Mouse (Mus musculus) ES-Bruce4 (cell line): ENCODE measurements around the gene Magi1. TPM values are rescaled to one million over a fixed set of nuclear protein-coding genes. Genes with fewer than 3 reads are reported as not detected.

Experiments used
- H3K27ac ChIP-seq: 2 replicates; pipeline ENCODE4 v1.5.1; 2012; ENCODE audit warnings: low read length, inconsistent platforms; ENCODE audit not compliant: insufficient read depth
- H3K27me3 ChIP-seq: 2 replicates; pipeline ENCODE4 v1.6.1; 2012; ENCODE audit warnings: mild to moderate bottlenecking, low read length, inconsistent platforms; ENCODE audit not compliant: control insufficient read depth, poor library complexity, insufficient read depth, severe bottlenecking
- H3K36me3 ChIP-seq: 2 replicates; pipeline ENCODE4 v1.6.1; 2012; ENCODE audit warnings: inconsistent platforms, mild to moderate bottlenecking, low read length, moderate library complexity; ENCODE audit not compliant: control insufficient read depth, poor library complexity, insufficient read depth, severe bottlenecking
- H3K4me1 ChIP-seq: one replicate; pipeline ENCODE4 v1.8.1; 2011; ENCODE audit warnings: low read length; ENCODE audit not compliant: control insufficient read depth, insufficient read depth
- H3K4me3 ChIP-seq: 2 replicates; pipeline ENCODE4 v1.5.1; 2011; ENCODE audit warnings: low read depth, mild to moderate bottlenecking, low read length
- H3K9ac ChIP-seq: 2 replicates; pipeline ENCODE4 v1.6.1; 2012; ENCODE audit warnings: low read depth, mild to moderate bottlenecking, inconsistent platforms; ENCODE audit not compliant: poor library complexity, severe bottlenecking
- H3K9me3 ChIP-seq: replicated peaks from 2 replicates; pipeline ENCODE4 v1.6.1; 2012; ENCODE audit warnings: mild to moderate bottlenecking, low read length, inconsistent platforms; ENCODE audit not compliant: control insufficient read depth, poor library complexity, insufficient read depth, severe bottlenecking
- CTCF ChIP-seq: IDR thresholded peaks from one replicate; pipeline ENCODE4 v1.8.1; 2011; ENCODE audit warnings: low read depth, low read length
- EP300 ChIP-seq: IDR thresholded peaks from 2 replicates; pipeline ENCODE4 v1.6.1; 2011; ENCODE audit warnings: low read depth, low read length; ENCODE audit not compliant: insufficient read depth
- POLR2A ChIP-seq: IDR thresholded peaks from one replicate; pipeline ENCODE4 v1.8.1; 2011; ENCODE audit warnings: low read length; ENCODE audit not compliant: insufficient read depth
- polyA plus RNA-seq: library from polyadenylated mRNA; stranded (reverse); fragments of >200 nt; gene quantifications from 2 replicates; pipeline ENCODE4 v1.2.4, GENCODE M21; 2011; ENCODE audit warnings: low read depth; ENCODE audit not compliant: missing spikeins, insufficient read depth, insufficient read length

The Magi1 gene
- polyA plus RNA-seq, 1 experiment = 22.4 TPM

GRCm38 (mm10) chr6:94070702-94071101 is 213.0 kb downstream of the Magi1 start:
- Histone ChIP-seq H3K9ac (no peak overlapping the region), H3K36me3 (no peaks in the 10 kb centered on the region; the same call in 1 of the 2 replicates), H3K9me3 (no peaks in the 10 kb centered on the region), H3K4me1 (no peaks in the 10 kb centered on the region), H3K27me3 (no peaks in the 10 kb centered on the region), H3K4me3 (no peak overlapping the region), H3K27ac (no peak overlapping the region)
- TF ChIP-seq CTCF (no peak), EP300 (no peak), POLR2A (no peak)

GRCm38 (mm10) chr6:94069421-94069820 is 214.3 kb downstream of the Magi1 start:
- 0 out of 2 replicates have a peak, but pooled peaks cover 2% of the 10 kb centered on the region for H3K9me3 ChIP-seq
- H3K36me3 ChIP-seq = no peaks in the 10 kb centered on the region; the same call in 1 of the 2 replicates
- H3K27ac ChIP-seq = no peak overlapping the region
- no peaks in the 10 kb centered on the region for H3K4me1 ChIP-seq
- no peak overlapping the region for H3K4me3 ChIP-seq
- H3K9ac ChIP-seq = no peak overlapping the region
- H3K27me3 ChIP-seq = no peaks in the 10 kb centered on the region
- TF ChIP-seq CTCF = no peak
- no peak for TF ChIP-seq EP300
- TF ChIP-seq POLR2A = no peak

GRCm38 (mm10) chr6:94067741-94068450 is 215.8 kb downstream of the Magi1 start:
- Histone ChIP-seq H3K27ac (no peak overlapping the region), H3K27me3 (no peaks in the 10 kb centered on the region), H3K4me1 (no peaks in the 10 kb centered on the region), H3K36me3 (no peaks in the 10 kb centered on the region), H3K9ac (no peak overlapping the region), H3K9me3 (0 out of 2 replicates have a peak, but pooled peaks cover 2% of the 10 kb centered on the region), H3K4me3 (no peak overlapping the region)
- TF ChIP-seq POLR2A (no peak), EP300 (no peak), CTCF (no peak)

GRCm38 (mm10) chr6:94064832-94065231 is 218.9 kb downstream of the Magi1 start:
- H3K27ac ChIP-seq = no peak overlapping the region
- H3K9ac ChIP-seq = no peak overlapping the region
- no peak overlapping the region for H3K4me3 ChIP-seq
- no peaks in the 10 kb centered on the region for H3K27me3 ChIP-seq
- no peaks in the 10 kb centered on the region for H3K36me3 ChIP-seq
- H3K4me1 ChIP-seq = no peaks in the 10 kb centered on the region
- H3K9me3 ChIP-seq = 0 out of 2 replicates have a peak, but pooled peaks cover 2% of the 10 kb centered on the region
- TF ChIP-seq CTCF = no peak

GRCm38 (mm10) chr6:94063542-94063941 is 220.2 kb downstream of the Magi1 start:
- 0 out of 2 replicates have a peak, but pooled peaks cover 2% of the 10 kb centered on the region for H3K9me3 ChIP-seq
- no peak overlapping the region for H3K9ac ChIP-seq
- no peaks in the 10 kb centered on the region for H3K27me3 ChIP-seq
- no peak overlapping the region for H3K27ac ChIP-seq
- no peaks in the 10 kb centered on the region for H3K36me3 ChIP-seq
- H3K4me3 ChIP-seq = no peak overlapping the region
- H3K4me1 ChIP-seq = no peaks in the 10 kb centered on the region
- TF ChIP-seq CTCF (no peak), EP300 (no peak), POLR2A (no peak)

- Histone ChIP-seq H3K9me3 (0 out of 2 replicates have a peak, but pooled peaks cover 2% of the 10 kb centered on the region), H3K9ac (no peak overlapping the region), H3K27ac (no peak overlapping the region), H3K4me1 (no peaks in the 10 kb centered on the region), H3K27me3 (no peaks in the 10 kb centered on the region), H3K36me3 (no peaks in the 10 kb centered on the region), H3K4me3 (no peak overlapping the region)
- no peak for TF ChIP-seq EP300
- no peak for TF ChIP-seq POLR2A
- no peak for TF ChIP-seq CTCF
Observed at GRCm38 (mm10) chr6:94061424-94061980, 222.2 kb downstream of the Magi1 start.
